Mouse (Mus musculus): ENCODE measurements at regions not wholly inside any gene's neighbourhood (a gene's known extent, or its start where the extent isn't known, plus 50 kb on each side); places are given as distances from the start of the nearest gene placed in this dataset.

- no peak for TF ChIP-seq POLR2A (IDR thresholded peaks at IDR 0.05; ENCODE audit: insufficient read depth, low read depth, low read length)
- TF ChIP-seq CTCF (IDR thresholded peaks at IDR 0.05; ENCODE audit: insufficient read depth, low read depth, low read length) = peak; percentile 64; the same call in 1 of the 2 replicates
Observed at GRCm38 (mm10) chr2:19726904-19727303, 69.4 kb downstream of the Otud1 start.

All from olfactory bulb, adult 2 months (tissue).